Mouse (Mus musculus) forebrain, postnatal 0 days (tissue): ENCODE data around the gene Rps27rt. TPM values are rescaled to one million over a fixed set of nuclear protein-coding genes. Genes with fewer than 3 reads are reported as not detected.

Experiments used
- ATAC-seq: fragments of 200-750 bp; cut with Nextera tagmentation; 2 replicates; pipeline ENCODE4 v1.8.0; 2017; ENCODE audit warnings: mild to moderate bottlenecking, moderate library complexity
- DNase-seq: peaks from one replicate; pipeline ENCODE4 v3.0.0-alpha.2; 2015
- H3K27ac ChIP-seq: fragments of 300-500 bp; sonication (generic); 2 replicates; pipeline ENCODE4 v1.5.1; 2014; ENCODE audit warnings: low read depth, mild to moderate bottlenecking, antibody characterized with exemption, low read length, moderate library complexity, mixed read lengths
- H3K27me3 ChIP-seq: fragments of 300-500 bp; sonication (generic); 2 replicates; pipeline ENCODE4 v1.6.1; 2014; ENCODE audit warnings: mild to moderate bottlenecking, low read length, mixed read lengths; ENCODE audit not compliant: insufficient read depth
- H3K36me3 ChIP-seq: fragments of 300-500 bp; sonication (generic); 2 replicates; pipeline ENCODE4 v1.6.1; 2014; ENCODE audit warnings: mild to moderate bottlenecking, moderate library complexity; ENCODE audit not compliant: insufficient read depth
- H3K4me1 ChIP-seq: fragments of 300-500 bp; sonication (generic); 2 replicates; pipeline ENCODE4 v1.6.1; 2014; ENCODE audit warnings: antibody characterized with exemption; ENCODE audit not compliant: insufficient read depth
- H3K4me2 ChIP-seq: fragments of 300-500 bp; sonication (generic); 2 replicates; pipeline ENCODE4 v1.6.1; 2014; ENCODE audit warnings: low read depth, mild to moderate bottlenecking, moderate library complexity
- H3K4me3 ChIP-seq: fragments of 300-500 bp; sonication (generic); 2 replicates; pipeline ENCODE4 v1.5.1; 2014; ENCODE audit warnings: low read depth, low read length, mixed read lengths
- H3K9ac ChIP-seq: fragments of 300-500 bp; sonication (generic); 2 replicates; pipeline ENCODE4 v1.6.1; 2014; ENCODE audit warnings: mild to moderate bottlenecking
- H3K9me3 ChIP-seq: fragments of 300-500 bp; sonication (generic); 2 replicates; pipeline ENCODE4 v1.6.1; 2016; ENCODE audit warnings: low read length
- CTCF ChIP-seq: sonication (generic); IDR thresholded peaks from 2 replicates; pipeline ENCODE4 v1.5.1; 2016; ENCODE audit warnings: antibody characterized with exemption, control low read depth, low read depth
- WGBS: fragments of 180-500 bp; shearing (Covaris S2); extraction: QIAGEN DNeasy Blood & Tissue Kit; methylation state at CpG from one replicate; pipeline ENCODE4 v1.1.7; 2014; 5-methylcytosine and 5-hydroxymethylcytosine counted together
- polyA plus RNA-seq: library from polyadenylated mRNA; unstranded; fragments of >200 nt; fragmentation: Nextera tagmentation; extraction: Ambion mirVana; gene quantifications from 2 replicates; pipeline ENCODE4 v1.2.1, GENCODE M21; 2015
- total RNA-seq: library from RNA; depleted of rRNA; stranded (reverse); fragments of >200 nt; gene quantifications from 2 replicates; pipeline ENCODE4 v1.2.3, GENCODE M21; 2014

The Rps27rt gene
- total and polyA plus RNA-seq, 2 experiments from 2014 or later = 15.0 to 292 TPM

DNA sequence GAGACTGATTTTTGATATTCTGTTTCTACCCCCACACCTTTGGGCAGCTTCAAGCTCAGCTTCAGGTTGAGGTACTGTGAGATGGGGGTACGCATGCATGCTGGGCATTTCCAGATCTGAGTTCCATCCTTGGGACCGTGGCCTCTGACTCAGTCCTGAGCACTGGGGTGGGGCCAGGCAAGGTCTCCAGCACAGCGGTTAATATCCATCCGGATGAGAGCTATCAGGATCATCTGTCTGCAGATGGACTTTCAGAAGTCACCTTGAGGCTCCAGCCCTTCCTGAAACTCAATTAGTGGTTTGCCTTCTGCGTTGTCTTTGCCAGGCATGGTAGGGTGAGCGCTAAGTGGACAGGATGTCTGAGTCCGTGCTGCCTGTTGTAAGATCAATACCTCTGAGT is 37.6 kb upstream of the Rps27rt start:
- Histone ChIP-seq H3K9me3 (no peaks in the 10 kb centered on the region), H3K27me3 (no peaks in the 10 kb centered on the region), H3K9ac (no peak overlapping the region), H3K36me3 (no peaks in the 10 kb centered on the region), H3K27ac (no peak overlapping the region), H3K4me3 (no peak overlapping the region), H3K4me2 (no peak overlapping the region), H3K4me1 (no peaks in the 10 kb centered on the region)
- TF ChIP-seq CTCF = no peak
- DNase-seq = no peak
- WGBS = 93% methylated on average over 7 of the region's 7 CpGs
- ATAC-seq = no peak

DNA sequence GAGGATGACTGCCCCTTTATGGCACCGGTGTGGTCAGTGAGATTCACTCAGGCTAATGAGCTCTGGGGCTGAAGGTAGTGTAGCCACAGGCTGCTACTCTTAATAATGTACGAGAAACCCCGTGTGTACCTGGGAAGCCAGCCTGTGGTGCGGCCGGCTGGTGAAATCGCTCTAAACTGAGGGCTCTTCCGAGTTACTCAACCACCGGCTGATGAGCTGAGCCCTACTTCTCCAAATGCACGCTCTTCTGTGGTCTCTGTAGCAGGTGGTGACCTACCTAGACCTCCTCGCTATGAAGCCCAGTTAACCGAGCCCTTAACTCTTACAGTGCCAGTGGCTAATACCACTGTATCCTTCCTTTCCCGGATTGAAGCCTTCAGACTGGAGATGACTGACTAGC is 29.8 kb upstream of the Rps27rt start:
- Histone ChIP-seq H3K4me1 (no peaks in the 10 kb centered on the region), H3K4me2 (no peak overlapping the region), H3K27ac (no peak overlapping the region), H3K36me3 (no peaks in the 10 kb centered on the region), H3K9me3 (0 out of 2 replicates have a peak, but pooled peaks cover 5% of the 10 kb centered on the region), H3K4me3 (no peak overlapping the region), H3K27me3 (no peaks in the 10 kb centered on the region), H3K9ac (no peak overlapping the region)
- DNase-seq (no peak), ATAC-seq (no peak)
- TF ChIP-seq CTCF = no peak
- 71% methylated on average over 12 of the region's 12 CpGs for WGBS

DNA sequence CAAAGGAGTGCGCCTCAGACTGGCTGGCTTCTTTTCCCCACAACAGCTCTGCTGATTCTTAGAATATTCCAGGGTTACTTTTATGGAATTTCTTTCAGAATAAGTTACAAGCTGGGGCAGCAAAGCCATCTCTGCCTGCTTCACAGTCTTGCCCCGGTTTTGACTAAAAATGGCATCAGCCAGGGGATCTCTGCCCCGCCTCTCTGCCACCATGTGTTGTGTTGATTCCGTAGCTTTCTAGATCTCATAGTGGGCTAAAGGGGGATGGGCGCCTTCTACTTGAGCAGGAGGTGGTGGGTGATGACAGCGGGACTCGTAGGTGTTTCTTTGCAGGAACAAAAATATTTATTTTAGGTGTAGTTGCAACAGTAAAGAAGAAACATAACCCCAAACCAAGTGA is 25.7 kb upstream of the Rps27rt start:
- no peaks in the 10 kb centered on the region for H3K36me3 ChIP-seq
- ATAC-seq (no peak), DNase-seq (no peak)
- 88% methylated on average over 7 of the region's 7 CpGs for WGBS
- no peak overlapping the region for H3K4me2 ChIP-seq
- no peak for TF ChIP-seq CTCF
- H3K4me1 ChIP-seq = no peaks in the 10 kb centered on the region
- no peak overlapping the region for H3K27ac ChIP-seq
- 0 out of 2 replicates have a peak, but pooled peaks cover 5% of the 10 kb centered on the region for H3K9me3 ChIP-seq
- no peaks in the 10 kb centered on the region for H3K27me3 ChIP-seq
- H3K4me3 ChIP-seq = no peak overlapping the region
- no peak overlapping the region for H3K9ac ChIP-seq

DNA sequence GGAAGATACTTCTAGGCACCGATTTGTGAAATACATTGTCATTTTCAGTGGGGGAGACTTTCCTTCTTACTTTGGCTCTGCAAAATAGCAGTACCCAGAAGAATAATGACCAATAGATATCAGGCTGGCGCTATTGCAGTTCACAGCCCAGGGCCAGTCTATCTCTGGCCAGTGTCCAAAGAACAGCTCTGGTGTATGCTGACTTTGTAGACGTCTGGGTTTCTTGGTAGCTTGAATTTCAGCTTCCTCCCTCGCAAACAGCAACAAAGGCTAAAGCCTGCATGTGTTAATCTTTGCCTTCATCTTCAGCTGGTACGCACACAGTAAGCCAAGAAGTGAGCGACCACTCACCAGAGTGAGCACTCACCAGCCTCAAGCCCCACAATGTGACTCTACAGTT is 25.2 kb upstream of the Rps27rt start:
- ATAC-seq (no peak), DNase-seq (no peak)
- H3K27me3 ChIP-seq = no peaks in the 10 kb centered on the region
- H3K27ac ChIP-seq = no peak overlapping the region
- TF ChIP-seq CTCF = no peak
- 68% methylated on average over 6 of the region's 6 CpGs for WGBS
- no peak overlapping the region for H3K9ac ChIP-seq
- H3K36me3 ChIP-seq = no peaks in the 10 kb centered on the region
- 0 out of 2 replicates have a peak, but pooled peaks cover 5% of the 10 kb centered on the region for H3K9me3 ChIP-seq
- no peak overlapping the region for H3K4me3 ChIP-seq
- H3K4me1 ChIP-seq = no peaks in the 10 kb centered on the region
- no peak overlapping the region for H3K4me2 ChIP-seq

DNA sequence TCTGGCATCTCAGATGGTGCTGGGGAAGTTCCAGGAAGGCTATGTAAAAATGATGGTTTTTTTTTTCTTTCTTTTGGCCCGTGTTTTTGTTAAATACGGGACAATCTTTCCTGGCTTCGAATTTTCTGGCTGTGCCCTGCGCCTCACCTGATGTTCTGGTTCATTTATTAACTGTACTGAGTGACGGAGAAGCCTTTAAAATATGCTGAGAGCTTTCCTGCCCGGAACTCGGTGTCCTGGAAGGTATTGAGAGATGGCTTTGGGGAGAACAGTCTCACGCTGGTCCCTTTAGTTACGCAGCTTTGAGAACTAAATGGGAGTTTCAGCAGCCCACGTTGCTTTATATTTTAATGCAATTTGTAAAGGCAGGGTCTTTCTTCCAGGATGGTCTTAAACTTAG is 22.9 kb upstream of the Rps27rt start:
- H3K4me2 ChIP-seq = no peak overlapping the region
- H3K9me3 ChIP-seq = 0 out of 2 replicates have a peak, but pooled peaks cover 5% of the 10 kb centered on the region
- no peaks in the 10 kb centered on the region for H3K36me3 ChIP-seq
- H3K9ac ChIP-seq = no peak overlapping the region
- H3K4me1 ChIP-seq = no peaks in the 10 kb centered on the region
- no peak overlapping the region for H3K27ac ChIP-seq
- WGBS = 67% methylated on average over 10 of the region's 10 CpGs
- DNase-seq (peak; percentile 39), ATAC-seq (no peak)
- TF ChIP-seq CTCF = no peak
- H3K4me3 ChIP-seq = no peak overlapping the region
- H3K27me3 ChIP-seq = no peaks in the 10 kb centered on the region

DNA sequence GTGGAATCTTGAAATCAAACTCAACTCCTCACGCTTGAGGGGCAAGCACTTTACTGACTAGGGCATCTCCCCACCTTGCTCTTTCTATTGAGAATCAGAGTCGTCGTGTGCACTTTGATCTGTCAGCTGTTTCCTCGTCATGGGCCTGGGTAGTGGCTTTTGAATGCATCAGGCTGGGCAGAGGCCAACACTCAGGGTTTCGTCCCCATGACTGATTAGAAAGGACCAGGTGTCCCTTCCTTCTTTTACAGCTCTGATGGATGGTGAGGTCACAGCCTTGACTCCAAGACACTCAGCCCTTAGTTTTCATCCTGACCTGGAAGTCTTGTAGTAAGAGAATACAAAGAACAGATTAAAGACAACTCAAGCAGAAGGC is 17.2 kb upstream of the Rps27rt start:
- H3K4me2 ChIP-seq = no peak overlapping the region
- ATAC-seq (no peak), DNase-seq (no peak)
- H3K27me3 ChIP-seq = no peaks in the 10 kb centered on the region
- no peaks in the 10 kb centered on the region for H3K36me3 ChIP-seq
- no peaks in the 10 kb centered on the region for H3K9me3 ChIP-seq
- H3K4me3 ChIP-seq = no peak overlapping the region
- no peak overlapping the region for H3K27ac ChIP-seq
- H3K9ac ChIP-seq = no peak overlapping the region
- H3K4me1 ChIP-seq = no peaks in the 10 kb centered on the region
- WGBS = 71% methylated on average over 5 of the region's 5 CpGs
- TF ChIP-seq CTCF = no peak

DNA sequence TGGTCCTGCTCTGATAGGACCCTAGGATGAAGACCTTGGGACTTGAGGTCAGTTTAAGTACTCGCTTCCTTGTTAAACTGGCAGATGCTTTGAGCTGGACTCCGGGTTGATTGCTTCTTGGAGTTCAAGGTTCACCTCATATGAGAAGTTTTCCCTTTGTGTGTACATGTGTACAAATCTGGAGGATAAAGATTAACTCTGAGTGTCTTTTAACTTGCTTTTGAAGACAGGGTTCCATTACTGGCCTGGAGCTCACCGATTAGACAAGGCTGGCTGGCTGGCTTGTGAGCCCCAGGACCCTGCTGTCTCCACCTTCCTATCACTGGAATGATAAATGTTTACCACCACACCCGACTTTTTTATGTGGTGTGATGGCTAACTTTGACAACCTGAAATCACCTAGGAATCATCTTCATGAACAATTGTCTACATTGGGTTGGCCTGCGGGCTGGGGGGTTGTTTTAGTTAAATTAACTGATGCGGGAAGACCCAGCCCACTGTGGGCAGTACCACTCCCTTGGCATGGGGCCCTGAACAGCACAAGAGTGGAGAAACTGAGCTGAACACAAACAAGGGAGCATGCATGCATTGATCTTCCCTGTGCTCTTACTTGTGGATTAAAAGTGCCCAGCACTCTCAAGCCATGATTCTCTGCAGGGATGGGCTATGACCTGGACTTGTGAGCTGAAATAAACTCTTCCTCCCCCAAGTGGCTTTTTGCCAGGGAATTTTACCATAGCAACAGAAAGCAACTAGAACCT is 16.7 kb upstream of the Rps27rt start:
- Histone ChIP-seq H3K27ac (no peak overlapping the region), H3K9me3 (no peaks in the 10 kb centered on the region), H3K4me2 (no peak overlapping the region), H3K4me1 (no peaks in the 10 kb centered on the region), H3K9ac (no peak overlapping the region), H3K4me3 (no peak overlapping the region), H3K36me3 (no peaks in the 10 kb centered on the region), H3K27me3 (no peaks in the 10 kb centered on the region)
- no peak for ATAC-seq
- WGBS = 90% methylated on average over 6 of the region's 6 CpGs
- no peak for TF ChIP-seq CTCF
- DNase-seq = no peak
